ENCODE assay signal across 15 mouse cellular contexts in the genomic region with DNA sequence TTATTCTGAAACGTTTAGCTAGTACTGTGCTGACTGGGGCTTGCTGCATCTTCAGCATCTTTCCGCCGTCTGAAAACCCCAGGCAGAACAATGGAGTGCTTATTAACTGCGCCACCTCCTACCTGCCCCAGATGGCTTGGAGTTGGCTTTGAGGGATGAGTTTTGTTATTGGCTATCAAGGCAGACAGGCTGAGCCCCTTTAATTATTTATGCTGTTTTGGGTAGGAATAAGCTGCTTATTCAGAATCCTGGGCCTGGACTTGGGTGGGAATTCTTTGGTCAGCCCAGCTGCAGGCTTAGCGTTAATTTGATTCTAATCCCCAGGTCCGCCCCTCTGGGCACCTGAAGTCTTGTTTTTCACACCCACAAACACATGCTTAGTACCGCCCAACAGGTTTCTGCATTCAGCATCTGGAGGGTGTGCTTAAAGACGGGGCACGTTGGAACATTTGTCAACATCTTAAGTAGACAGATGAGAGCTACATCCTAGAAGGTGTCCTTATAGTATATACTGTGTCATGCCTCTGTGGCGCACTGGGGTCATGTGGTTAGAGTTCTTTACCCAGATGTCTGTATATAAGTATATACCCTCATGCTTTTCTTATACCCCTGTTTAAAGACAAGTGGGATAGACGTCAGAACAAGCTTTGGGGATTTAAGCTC.
DNase-seq lines count a peak whose midpoint lies in the region; ATAC-seq and TF ChIP-seq lines count a peak whose summit lies in the region.
"Had no signal": no experiment of that assay in that cellular context is flagged by ENCODE, and none has a peak within 500 bp of the region (broad histone marks: within the 10 kb centered on the region; RNA-seq: fewer than 3 reads in every experiment).

No protein-coding gene starts in this region.

- no peak for TF ChIP-seq CTCF in gastrocnemius, adult 2 months (IDR thresholded peaks at IDR 0.05)

- H3K9me3 ChIP-seq in forebrain, embryonic 11.5 days (ENCODE audit: control insufficient read depth, low read length): no peaks in the 10 kb centered on the region
- no peaks in the 10 kb centered on the region for H3K9me3 ChIP-seq in hindbrain, embryonic 16.5 days (ENCODE audit: control insufficient read depth, low read length)
- H3K9me3 ChIP-seq in neural tube, embryonic 15.5 days (replicated peaks): no peaks in the 10 kb centered on the region
- no peaks in the 10 kb centered on the region for H3K9me3 ChIP-seq in kidney, embryonic 16.5 days (ENCODE audit: low read length)
- H3K9me3 ChIP-seq: heart, embryonic 15.5 days had no signal

- no peaks in the 10 kb centered on the region for H3K36me3 ChIP-seq in forebrain, embryonic 11.5 days (ENCODE audit: control insufficient read depth, insufficient read depth, low read length)
- H3K36me3 ChIP-seq in hindbrain, embryonic 16.5 days (ENCODE audit: control insufficient read depth, insufficient read depth, low read length): no peaks in the 10 kb centered on the region
- H3K36me3 ChIP-seq in neural tube, embryonic 15.5 days: no peaks in the 10 kb centered on the region
- H3K36me3 ChIP-seq in kidney, embryonic 16.5 days (ENCODE audit: insufficient read depth, low read length): no peaks in the 10 kb centered on the region
- H3K36me3 ChIP-seq: heart, embryonic 15.5 days had no signal

- whole genome bisulfite sequencing in forebrain, embryonic 11.5 days: 15% methylated on average over 11 of the region's 11 CpGs
- WGBS in hindbrain, embryonic 16.5 days: 35% methylated on average over 11 of the region's 11 CpGs
- WGBS in neural tube, embryonic 15.5 days: 48% methylated on average over 11 of the region's 11 CpGs
- 75% methylated on average over 11 of the region's 11 CpGs for WGBS in kidney, embryonic 16.5 days

- no peak overlapping the region for H3K4me3 ChIP-seq in gastrocnemius, adult 2 months
- H3K4me3 ChIP-seq in forebrain, embryonic 11.5 days (ENCODE audit: low read depth, low read length): no peak overlapping the region
- H3K4me3 ChIP-seq in hindbrain, embryonic 16.5 days (ENCODE audit: low read length): no peak overlapping the region
- no peak overlapping the region for H3K4me3 ChIP-seq in neural tube, embryonic 15.5 days (replicated peaks)
- no peak overlapping the region for H3K4me3 ChIP-seq in kidney, embryonic 16.5 days (ENCODE audit: low read length)
- H3K4me3 ChIP-seq: heart, embryonic 15.5 days had no signal

- peak overlapping the region; percentile 1; the same call in 1 of the 2 replicates for H3K4me2 ChIP-seq in forebrain, embryonic 11.5 days (ENCODE audit: low read depth, low read length, severe bottlenecking)
- no peak overlapping the region for H3K4me2 ChIP-seq in hindbrain, embryonic 16.5 days (ENCODE audit: low read length)
- no peak overlapping the region for H3K4me2 ChIP-seq in neural tube, embryonic 15.5 days
- H3K4me2 ChIP-seq in kidney, embryonic 16.5 days (replicated peaks; ENCODE audit: low read depth, low read length): no peak overlapping the region
- H3K4me2 ChIP-seq: heart, embryonic 15.5 days had no signal

- peaks cover 16% of the 10 kb centered on the region; the same call in 1 of the 2 replicates for H3K4me1 ChIP-seq in forebrain, embryonic 11.5 days (replicated peaks; ENCODE audit: control insufficient read depth, insufficient read depth, low read length)
- peaks cover 7% of the 10 kb centered on the region for H3K4me1 ChIP-seq in hindbrain, embryonic 16.5 days (ENCODE audit: control insufficient read depth, insufficient read depth, low read depth, low read length)
- H3K4me1 ChIP-seq in neural tube, embryonic 15.5 days: peaks cover 30% of the 10 kb centered on the region
- peaks cover 40% of the 10 kb centered on the region for H3K4me1 ChIP-seq in kidney, embryonic 16.5 days (ENCODE audit: insufficient read depth, low read length)
- H3K4me1 ChIP-seq: heart, embryonic 15.5 days had no signal

- no peak for DNase-seq in gastrocnemius, adult 2 months
- no peak for DNase-seq in gastrocnemius, postnatal 14 days
- DNase-seq in forebrain, embryonic 11.5 days (ENCODE audit: low spot score): peak; percentile 71
- DNase-seq in spleen, adult 18-20 months: no peak
- no peak for DNase-seq in left cerebral cortex, adult 9 months (ENCODE audit: low spot score in 2 of 2)
- DNase-seq: B cell, adult 2 months; gastrocnemius, postnatal 25 days; kidney, adult 18-20 months; lung, postnatal 10 days; right cerebral cortex, postnatal 4 days; thymus, adult 18-20 months had no signal

- peak overlapping the region; percentile 70 for H3K27ac ChIP-seq in gastrocnemius, adult 2 months
- H3K27ac ChIP-seq in forebrain, embryonic 11.5 days (ENCODE audit: low read depth, low read length): peak overlapping the region; percentile 74
- 0 out of 2 replicates have a peak overlapping the region, but pooled peaks have one; percentile 10 for H3K27ac ChIP-seq in hindbrain, embryonic 16.5 days (ENCODE audit: low read depth, low read length)
- H3K27ac ChIP-seq in neural tube, embryonic 15.5 days (replicated peaks): peak overlapping the region; percentile 71
- H3K27ac ChIP-seq in kidney, embryonic 16.5 days (ENCODE audit: low read length): no peak overlapping the region
- H3K27ac ChIP-seq: heart, embryonic 15.5 days had no signal

- ATAC-seq in forebrain, embryonic 11.5 days (replicated peaks; ENCODE audit: low FRiP score): peak; percentile 83
- peak; percentile 72 for ATAC-seq in hindbrain, embryonic 16.5 days
- ATAC-seq in neural tube, embryonic 15.5 days (ENCODE audit: low FRiP score): peak; percentile 23; the same call in 1 of the 2 replicates
- no peak for ATAC-seq in kidney, embryonic 16.5 days (ENCODE audit: low FRiP score, low TSS enrichment)

- intact Hi-C loops in gastrocnemius, adult 2 months (cut with DNase I): no loop called here
- intact Hi-C loops in gastrocnemius, postnatal 14 days (cut with DNase I; ENCODE audit: low total_unique reads): no loop called here

- no peak overlapping the region for H3K9ac ChIP-seq in forebrain, embryonic 11.5 days (ENCODE audit: low read length)
- no peak overlapping the region for H3K9ac ChIP-seq in hindbrain, embryonic 16.5 days (ENCODE audit: low read depth, low read length)
- no peak overlapping the region for H3K9ac ChIP-seq in neural tube, embryonic 15.5 days (replicated peaks)
- no peak overlapping the region for H3K9ac ChIP-seq in kidney, embryonic 16.5 days (replicated peaks; ENCODE audit: low read length)
- H3K9ac ChIP-seq: heart, embryonic 15.5 days had no signal

- no peaks in the 10 kb centered on the region for H3K27me3 ChIP-seq in forebrain, embryonic 11.5 days (ENCODE audit: control insufficient read depth, insufficient read depth, low read length)
- H3K27me3 ChIP-seq in hindbrain, embryonic 16.5 days (replicated peaks; ENCODE audit: control insufficient read depth, insufficient read depth, low read length): no peaks in the 10 kb centered on the region
- no peaks in the 10 kb centered on the region for H3K27me3 ChIP-seq in neural tube, embryonic 15.5 days (replicated peaks)
- no peaks in the 10 kb centered on the region for H3K27me3 ChIP-seq in kidney, embryonic 16.5 days (ENCODE audit: insufficient read depth, low read length)
- H3K27me3 ChIP-seq: heart, embryonic 15.5 days had no signal
